Mouse (Mus musculus): ENCODE results near the gene St8sia2.

- TF ChIP-seq CTCF (conservative IDR thresholded peaks at IDR 0.05; ENCODE audit: low read length): no peak
- TF ChIP-seq POU5F1 (IDR thresholded peaks at IDR 0.05; ENCODE audit: borderline replicate concordance, low read length): no peak
- TF ChIP-seq NANOG (IDR thresholded peaks at IDR 0.05; ENCODE audit: borderline replicate concordance, low read length): no peak
Observed at GRCm38 (mm10) chr7:73962431-73962830, 51.1 kb downstream of the St8sia2 start.
